Mouse (Mus musculus) mesoderm, embryonic 11.5 days (tissue): Measurements from ENCODE around the gene Tmem140.

Source experiments
- DNase-seq: peaks from one replicate; pipeline ENCODE4 v3.0.0-alpha.2; 2012; ENCODE audit warnings: low read depth, low spot score

Tmem140 gene

GRCm38 (mm10) chr6:34875966-34876834, 13.3 kb downstream of the Tmem140 start:
- no peak for DNase-seq

GRCm38 (mm10) chr6:34876835-34877156, 13.8 kb downstream of the Tmem140 start:
- DNase-seq = no peak

GRCm38 (mm10) chr6:34877509-34878321, 14.8 kb downstream of the Tmem140 start, which contains the start of gene Cyren:
Gene Cyren, minus strand, starts transcription at chr6:34878060.
- peak; percentile 94 for DNase-seq

- no peak for DNase-seq
Measured at GRCm38 (mm10) chr6:34879101-34879740, 16.3 kb downstream of the Tmem140 start.

- no peak for DNase-seq
Measured at GRCm38 (mm10) chr6:34879911-34880475, 17.0 kb downstream of the Tmem140 start.

- no peak for DNase-seq
Measured at GRCm38 (mm10) chr6:34884724-34885123, 21.8 kb downstream of the Tmem140 start.

- DNase-seq = peak; percentile 74
Measured at GRCm38 (mm10) chr6:34887131-34887850, 24.3 kb downstream of the Tmem140 start.

GRCm38 (mm10) chr6:34889185-34889584, 26.2 kb downstream of the Tmem140 start:
- DNase-seq = no peak

GRCm38 (mm10) chr6:34895569-34895968, 32.6 kb downstream of the Tmem140 start:
- no peak for DNase-seq

- DNase-seq = no peak
Measured at GRCm38 (mm10) chr6:34896168-34896780, 33.3 kb downstream of the Tmem140 start.

GRCm38 (mm10) chr6:34899127-34899526, 36.2 kb downstream of the Tmem140 start:
- DNase-seq = no peak

- no peak for DNase-seq
Measured at GRCm38 (mm10) chr6:34900990-34901389, 38.0 kb downstream of the Tmem140 start.

- DNase-seq = no peak
Measured at GRCm38 (mm10) chr6:34901911-34902444, 39.0 kb downstream of the Tmem140 start.

GRCm38 (mm10) chr6:34902578-34902977, 39.6 kb downstream of the Tmem140 start:
- no peak for DNase-seq

- no peak for DNase-seq
Measured at GRCm38 (mm10) chr6:34903441-34903840, 40.5 kb downstream of the Tmem140 start.

GRCm38 (mm10) chr6:34903851-34904250, 40.9 kb downstream of the Tmem140 start:
- no peak for DNase-seq

GRCm38 (mm10) chr6:34904361-34904760, 41.4 kb downstream of the Tmem140 start:
- no peak for DNase-seq

GRCm38 (mm10) chr6:34906125-34906524, 43.2 kb downstream of the Tmem140 start:
- no peak for DNase-seq

GRCm38 (mm10) chr6:34906661-34907060, 43.7 kb downstream of the Tmem140 start:
- no peak for DNase-seq

- no peak for DNase-seq
Measured at GRCm38 (mm10) chr6:34907121-34907614, 44.2 kb downstream of the Tmem140 start.
